Mouse (Mus musculus): ENCODE measurements around the gene Mapkbp1. TPM values are rescaled to one million over a fixed set of nuclear protein-coding genes. Genes with fewer than 3 reads are reported as not detected.

Gene Mapkbp1
- polyA plus RNA-seq (2014; fragmentation: Illumina TruSeq; extraction: RNeasy Lipid Tissue Mini Kit (QIAGEN cat#74804); ENCODE audit: low read depth, low replicate concordance) = 1.6 TPM

GRCm38 (mm10) chr2:119972537-119972879 is at the start of gene Mapkbp1:
Gene Mapkbp1, plus strand, starts transcription at chr2:119972699.

GRCm38 (mm10) chr2:120026984-120027949 is 54.8 kb downstream of the Mapkbp1 start, which contains the start of the genes Jmjd7 and Gm28042:
Gene Jmjd7, plus strand, starts transcription at chr2:120027483.
Gene Gm28042, plus strand, starts transcription at chr2:120027493.

GRCm38 (mm10) chr2:120032726-120033467 is 60.4 kb downstream of the Mapkbp1 start, which contains the start of gene Pla2g4b:
Gene Pla2g4b, plus strand, starts transcription at chr2:120033417.

Other genes starting within 250 kb of the Mapkbp1 start
- gene Itpka, start 230.4 kb upstream of the Mapkbp1 start, polyA plus RNA-seq (2014; fragmentation: Illumina TruSeq; extraction: RNeasy Lipid Tissue Mini Kit (QIAGEN cat#74804); ENCODE audit: low read depth, low replicate concordance) = not detected
- gene Ltk, start 212.3 kb upstream of the Mapkbp1 start, polyA plus RNA-seq (2014; fragmentation: Illumina TruSeq; extraction: RNeasy Lipid Tissue Mini Kit (QIAGEN cat#74804); ENCODE audit: low read depth, low replicate concordance) = not detected
- 0.44 TPM for gene Rpap1, start 185.2 kb upstream of the Mapkbp1 start, polyA plus RNA-seq (2014; fragmentation: Illumina TruSeq; extraction: RNeasy Lipid Tissue Mini Kit (QIAGEN cat#74804); ENCODE audit: low read depth, low replicate concordance)
- 0.44 TPM for gene Tyro3, start 175.0 kb upstream of the Mapkbp1 start, polyA plus RNA-seq (2014; fragmentation: Illumina TruSeq; extraction: RNeasy Lipid Tissue Mini Kit (QIAGEN cat#74804); ENCODE audit: low read depth, low replicate concordance)
- gene Mga, start 75.5 kb upstream of the Mapkbp1 start, polyA plus RNA-seq (2014; fragmentation: Illumina TruSeq; extraction: RNeasy Lipid Tissue Mini Kit (QIAGEN cat#74804); ENCODE audit: low read depth, low replicate concordance) = 30.2 TPM
- not detected for gene Jmjd7, start 54.8 kb downstream of the Mapkbp1 start, polyA plus RNA-seq (2014; fragmentation: Illumina TruSeq; extraction: RNeasy Lipid Tissue Mini Kit (QIAGEN cat#74804); ENCODE audit: low read depth, low replicate concordance)
- gene Gm28042, start 54.8 kb downstream of the Mapkbp1 start, polyA plus RNA-seq (2014; fragmentation: Illumina TruSeq; extraction: RNeasy Lipid Tissue Mini Kit (QIAGEN cat#74804); ENCODE audit: low read depth, low replicate concordance) = not detected
- 0.28 TPM for gene Pla2g4b, start 60.7 kb downstream of the Mapkbp1 start, polyA plus RNA-seq (2014; fragmentation: Illumina TruSeq; extraction: RNeasy Lipid Tissue Mini Kit (QIAGEN cat#74804); ENCODE audit: low read depth, low replicate concordance)
- gene Ehd4, start 181.9 kb downstream of the Mapkbp1 start, polyA plus RNA-seq (2014; fragmentation: Illumina TruSeq; extraction: RNeasy Lipid Tissue Mini Kit (QIAGEN cat#74804); ENCODE audit: low read depth, low replicate concordance) = 25.4 TPM